Mouse (Mus musculus) stomach, embryonic 15.5 days (tissue): ENCODE data around the gene Snf8. TPM values are rescaled to one million over a fixed set of nuclear protein-coding genes. Genes with fewer than 3 reads are reported as not detected.

Experiments used
- ATAC-seq: fragments of 200-750 bp; cut with Nextera tagmentation; 2 replicates; pipeline ENCODE4 v1.8.0; 2017; ENCODE audit warnings: low read depth, moderate number of reproducible peaks, moderate TSS enrichment; ENCODE audit not compliant: insufficient read depth, low FRiP score
- H3K27ac ChIP-seq: fragments of 300-500 bp; sonication (generic); 2 replicates; pipeline ENCODE4 v1.5.1; 2015; ENCODE audit warnings: mild to moderate bottlenecking, inconsistent platforms
- H3K27me3 ChIP-seq: fragments of 300-500 bp; sonication (generic); replicated peaks from 2 replicates; pipeline ENCODE4 v1.6.1; 2015; ENCODE audit warnings: inconsistent platforms
- H3K36me3 ChIP-seq: fragments of 300-500 bp; sonication (generic); 2 replicates; pipeline ENCODE4 v1.6.1; 2015; ENCODE audit warnings: inconsistent platforms
- H3K4me1 ChIP-seq: fragments of 300-500 bp; sonication (generic); 2 replicates; pipeline ENCODE4 v1.6.1; 2015; ENCODE audit warnings: inconsistent platforms
- H3K4me2 ChIP-seq: fragments of 300-500 bp; sonication (generic); 2 replicates; pipeline ENCODE4 v1.6.1; 2015; ENCODE audit warnings: mild to moderate bottlenecking, inconsistent platforms
- H3K4me3 ChIP-seq: fragments of 300-500 bp; sonication (generic); replicated peaks from 2 replicates; pipeline ENCODE4 v1.5.1; 2015; ENCODE audit warnings: inconsistent platforms
- H3K9ac ChIP-seq: fragments of 300-500 bp; sonication (generic); 2 replicates; pipeline ENCODE4 v1.6.1; 2015; ENCODE audit warnings: inconsistent platforms
- H3K9me3 ChIP-seq: fragments of 300-500 bp; sonication (generic); 2 replicates; pipeline ENCODE4 v1.6.1; 2016; ENCODE audit warnings: inconsistent platforms
- WGBS: fragments of 180-500 bp; shearing (Covaris S2); methylation state at CpG from one replicate; pipeline ENCODE4 v1.1.7; 2015; 5-methylcytosine and 5-hydroxymethylcytosine counted together
- polyA plus RNA-seq: library from polyadenylated mRNA; unstranded; fragments of >200 nt; fragmentation: Nextera tagmentation; extraction: Ambion mirVana; gene quantifications from 2 replicates; pipeline ENCODE4 v1.2.1, GENCODE M21; 2015

Snf8 gene
- polyA plus RNA-seq, 1 experiment from 2014 or later = 87.6 TPM

GRCm38 (mm10) chr11:96075509-96076220 lies 41.0 kb downstream of the Snf8 start, which contains the start of gene Atp5g1:
TSS of gene Atp5g1 (minus strand) at chr11:96075670.
- Histone ChIP-seq H3K36me3 (0 out of 2 replicates have a peak, but pooled peaks cover 1% of the 10 kb centered on the region), H3K4me3 (peak within 1 kb of the TSS; percentile 85), H3K27me3 (no peaks in the 10 kb centered on the region), H3K4me2 (peak within 1 kb of the TSS; percentile 79), H3K9ac (peak within 1 kb of the TSS; percentile 89), H3K27ac (peak within 1 kb of the TSS; percentile 86), H3K9me3 (no peaks in the 10 kb centered on the region), H3K4me1 (peaks cover 12% of the 10 kb centered on the region; the same call in 1 of the 2 replicates)
- ATAC-seq = peak; percentile 96
- under 1% methylated on average over 37 of the region's 37 CpGs for WGBS

- H3K9me3 ChIP-seq = no peaks in the 10 kb centered on the region
- H3K27me3 ChIP-seq = no peaks in the 10 kb centered on the region
- H3K36me3 ChIP-seq = no peaks in the 10 kb centered on the region
- H3K4me2 ChIP-seq = peak overlapping the region; percentile 61
- WGBS = 62% methylated on average over 13 of the region's 13 CpGs
- no peak overlapping the region for H3K9ac ChIP-seq
- peaks cover 12% of the 10 kb centered on the region; the same call in 1 of the 2 replicates for H3K4me1 ChIP-seq
- peak overlapping the region; percentile 86 for H3K27ac ChIP-seq
- no peak for ATAC-seq
- peak overlapping the region; percentile 42 for H3K4me3 ChIP-seq
These were observed 41.8 kb downstream of the Snf8 start for GRCm38 (mm10) chr11:96076221-96077105.

DNA sequence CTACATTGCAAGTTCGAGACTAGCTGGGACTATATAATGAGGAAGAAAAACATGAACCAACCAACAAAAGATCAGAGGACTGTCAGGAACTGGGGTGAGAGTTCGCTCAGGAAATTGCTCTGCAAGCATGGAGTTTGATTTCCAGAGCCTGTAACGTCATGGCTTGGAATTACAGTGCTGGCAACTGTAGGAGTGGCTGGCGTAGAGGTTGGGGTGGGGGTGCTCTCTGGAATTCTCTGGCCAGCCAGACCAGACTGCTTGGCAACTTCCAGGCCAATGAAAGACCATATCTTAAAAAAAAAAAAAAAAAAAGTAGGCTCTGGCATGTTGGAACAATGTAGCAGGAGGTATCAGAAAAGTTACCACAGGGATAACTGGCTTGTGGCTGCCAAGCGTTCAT lies 46.1 kb downstream of the Snf8 start:
- no peak overlapping the region for H3K4me2 ChIP-seq
- no peaks in the 10 kb centered on the region for H3K9me3 ChIP-seq
- H3K27ac ChIP-seq = no peak overlapping the region
- peaks cover 4% of the 10 kb centered on the region; the same call in 1 of the 2 replicates for H3K4me1 ChIP-seq
- ATAC-seq = no peak
- no peaks in the 10 kb centered on the region for H3K27me3 ChIP-seq
- H3K4me3 ChIP-seq = no peak overlapping the region
- H3K36me3 ChIP-seq = no peaks in the 10 kb centered on the region
- WGBS = 77% methylated on average over 5 of the region's 5 CpGs
- H3K9ac ChIP-seq = no peak overlapping the region

- 76% methylated on average over 3 of the region's 3 CpGs for WGBS
These were observed 48.0 kb downstream of the Snf8 start for GRCm38 (mm10) chr11:96082682-96083081.

GRCm38 (mm10) chr11:96087981-96088380 lies 53.3 kb downstream of the Snf8 start:
- no peaks in the 10 kb centered on the region for H3K27me3 ChIP-seq
- 86% methylated on average over 6 of the region's 6 CpGs for WGBS
- H3K27ac ChIP-seq = no peak overlapping the region
- no peak overlapping the region for H3K9ac ChIP-seq
- no peaks in the 10 kb centered on the region for H3K4me1 ChIP-seq
- no peaks in the 10 kb centered on the region for H3K9me3 ChIP-seq
- H3K36me3 ChIP-seq = no peaks in the 10 kb centered on the region
- no peak overlapping the region for H3K4me3 ChIP-seq
- ATAC-seq = no peak
- no peak overlapping the region for H3K4me2 ChIP-seq

More at GRCm38 (mm10) chr11:96082682-96083081, 48.0 kb downstream of the Snf8 start:
- no peaks in the 10 kb centered on the region for H3K36me3 ChIP-seq
- ATAC-seq = no peak
- H3K9me3 ChIP-seq = no peaks in the 10 kb centered on the region
- H3K27me3 ChIP-seq = no peaks in the 10 kb centered on the region
- H3K9ac ChIP-seq = no peak overlapping the region
- H3K27ac ChIP-seq = no peak overlapping the region
- H3K4me1 ChIP-seq = no peaks in the 10 kb centered on the region
- H3K4me2 ChIP-seq = no peak overlapping the region
- no peak overlapping the region for H3K4me3 ChIP-seq

DNA sequence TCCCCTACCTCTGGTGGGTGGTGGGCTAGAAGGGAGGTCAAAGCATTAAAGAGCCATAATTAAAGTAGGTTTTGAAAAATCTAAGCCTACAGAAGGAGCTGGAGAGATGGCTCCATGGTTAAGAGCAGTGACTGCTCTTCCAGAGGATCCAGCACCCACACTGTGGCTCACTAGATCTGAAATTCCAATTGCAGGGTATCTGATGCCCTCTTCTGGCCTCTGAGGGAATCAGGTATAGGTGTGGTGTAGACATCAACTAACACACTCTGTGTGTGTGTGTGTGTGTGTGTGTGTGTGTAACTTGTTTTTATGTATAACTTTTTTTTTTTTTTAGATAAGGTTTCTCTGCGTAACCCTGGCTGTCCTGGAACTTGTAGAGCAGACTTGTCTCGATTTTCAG lies 56.4 kb downstream of the Snf8 start:
- Histone ChIP-seq H3K27ac (no peak overlapping the region), H3K4me1 (no peaks in the 10 kb centered on the region), H3K27me3 (no peaks in the 10 kb centered on the region), H3K9me3 (no peaks in the 10 kb centered on the region), H3K36me3 (no peaks in the 10 kb centered on the region), H3K9ac (no peak overlapping the region), H3K4me2 (no peak overlapping the region), H3K4me3 (no peak overlapping the region)
- WGBS = 62% methylated on average over 2 of the region's 2 CpGs
- no peak for ATAC-seq

GRCm38 (mm10) chr11:96092674-96093291 lies 58.1 kb downstream of the Snf8 start:
- WGBS = 41% methylated on average over 7 of the region's 7 CpGs
- H3K9me3 ChIP-seq = no peaks in the 10 kb centered on the region
- H3K9ac ChIP-seq = no peak overlapping the region
- H3K4me1 ChIP-seq = no peaks in the 10 kb centered on the region
- H3K4me2 ChIP-seq = no peak overlapping the region
- no peaks in the 10 kb centered on the region for H3K36me3 ChIP-seq
- no peak for ATAC-seq
- no peak overlapping the region for H3K27ac ChIP-seq
- no peak overlapping the region for H3K4me3 ChIP-seq
- H3K27me3 ChIP-seq = no peaks in the 10 kb centered on the region

GRCm38 (mm10) chr11:96093361-96093760 lies 58.7 kb downstream of the Snf8 start:
- Histone ChIP-seq H3K4me1 (no peaks in the 10 kb centered on the region), H3K27me3 (no peaks in the 10 kb centered on the region), H3K4me2 (no peak overlapping the region), H3K4me3 (no peak overlapping the region), H3K9ac (no peak overlapping the region), H3K36me3 (no peaks in the 10 kb centered on the region), H3K27ac (no peak overlapping the region), H3K9me3 (no peaks in the 10 kb centered on the region)
- no peak for ATAC-seq
- 4% methylated on average over 3 of the region's 3 CpGs for WGBS

Other genes with a start within 250 kb of the Snf8 start
- 0.86 and 1.2 TPM in 2 replicates for gene Phospho1, start 210.4 kb upstream of the Snf8 start, polyA plus RNA-seq
- 16.9 and 17.1 TPM in 2 replicates for gene Gngt2, start 197.7 kb upstream of the Snf8 start, polyA plus RNA-seq
- gene Abi3, start 192.4 kb upstream of the Snf8 start, polyA plus RNA-seq = 7.4 and 9.8 TPM in 2 replicates
- 8.9 and 9.6 TPM in 2 replicates for gene B4galnt2, start 120.0 kb upstream of the Snf8 start, polyA plus RNA-seq
- 27.8 and 31.0 TPM in 2 replicates for gene Igf2bp1, start 28.9 kb upstream of the Snf8 start, polyA plus RNA-seq
- 2.3 and 2.9 TPM in 2 replicates for gene Gip, start 10.3 kb upstream of the Snf8 start, polyA plus RNA-seq
- gene Ube2z, start 30.5 kb downstream of the Snf8 start, polyA plus RNA-seq = 38.2 and 39.7 TPM in 2 replicates
- gene Atp5g1, start 40.8 kb downstream of the Snf8 start, polyA plus RNA-seq = 718 and 882 TPM in 2 replicates
- gene Calcoco2, start 77.1 kb downstream of the Snf8 start, polyA plus RNA-seq = 0.13 and 0.18 TPM in 2 replicates
- gene Ttll6, start 98.9 kb downstream of the Snf8 start, polyA plus RNA-seq = 0.31 and 0.36 TPM in 2 replicates
- 0.05 TPM in 1 of 2 replicates, not detected in the other for gene Hoxb13, start 159.4 kb downstream of the Snf8 start, polyA plus RNA-seq
- 0.13 and 0.35 TPM in 2 replicates for gene Hoxb9, start 236.6 kb downstream of the Snf8 start, polyA plus RNA-seq
- gene Hoxb8, start 247.0 kb downstream of the Snf8 start, polyA plus RNA-seq = 1.1 and 1.9 TPM in 2 replicates